Mouse (Mus musculus) cerebellum, adult 18-20 months (tissue): ENCODE data around the gene Nfya.

Source experiments
- DNase-seq, 2 experiments: peaks; one replicate each; pipeline ENCODE4 v3.0.0; 2021

The Nfya gene

DNA sequence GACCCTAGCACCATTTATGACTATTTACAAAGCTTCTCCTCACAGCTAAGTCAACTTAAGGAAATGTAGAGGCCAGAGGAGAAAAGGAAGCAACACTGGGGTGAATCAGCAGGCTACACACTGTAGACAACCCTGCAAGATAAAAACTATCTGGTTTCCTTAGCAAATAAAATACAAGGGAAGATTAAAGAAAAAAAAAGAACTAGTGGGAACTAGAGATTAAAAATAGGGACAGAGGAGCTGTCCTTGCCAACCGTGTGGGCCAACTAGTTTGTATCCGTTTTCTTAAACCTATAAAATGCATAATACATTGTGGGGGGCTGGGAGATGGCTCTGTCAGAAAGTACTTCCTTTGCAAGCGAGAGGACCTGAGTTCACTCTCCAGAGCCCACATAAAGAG lies 67.8 kb downstream of the Nfya start:
- no peak for DNase-seq

- no peak for DNase-seq
Measured at GRCm38 (mm10) chr17:48340267-48340666, 69.4 kb downstream of the Nfya start.
